Mouse (Mus musculus): ENCODE data around the gene Sirpb1b. TPM values are rescaled to one million over a fixed set of nuclear protein-coding genes. Genes with fewer than 3 reads are reported as not detected.
"Not testable (repeated sequence)": the region's sequence is repeated elsewhere in the genome, so short reads cannot be mapped to it uniquely, and the experiment has no call there.

The Sirpb1b gene
- total RNA-seq (2015; ENCODE audit: low replicate concordance), result 9.8 and 13.6 TPM in 2 replicates
- total RNA-seq (2017; ENCODE audit: low replicate concordance), result 0.43 and 2.8 TPM in 2 replicates

- not testable (repeated sequence) for ATAC-seq (replicated peaks; ENCODE audit: low FRiP score, poor library complexity, severe bottlenecking)
Measured at GRCm38 (mm10) chr3:15574887-15575286, at the start of gene Sirpb1b. Gene Sirpb1b, minus strand, starts transcription at chr3:15575065.

- not testable (repeated sequence) for ATAC-seq (replicated peaks; ENCODE audit: low FRiP score, poor library complexity, severe bottlenecking)
Measured at GRCm38 (mm10) chr3:15590377-15591117, 15.7 kb upstream of the Sirpb1b start.

- not testable (repeated sequence) for ATAC-seq (replicated peaks; ENCODE audit: low FRiP score, poor library complexity, severe bottlenecking)
Measured at GRCm38 (mm10) chr3:15586665-15587064, 11.8 kb upstream of the Sirpb1b start.

- ATAC-seq (replicated peaks; ENCODE audit: low FRiP score, poor library complexity, severe bottlenecking), result no peak
Measured at GRCm38 (mm10) chr3:15583452-15583851, 8.6 kb upstream of the Sirpb1b start.

- not testable (repeated sequence) for ATAC-seq (replicated peaks; ENCODE audit: low FRiP score, poor library complexity, severe bottlenecking)
Measured at GRCm38 (mm10) chr3:15582948-15583347, 8.1 kb upstream of the Sirpb1b start.

GRCm38 (mm10) chr3:15576466-15576865 lies 1.6 kb upstream of the Sirpb1b start:
- ATAC-seq (replicated peaks; ENCODE audit: low FRiP score, poor library complexity, severe bottlenecking), result not testable (repeated sequence)

DNA sequence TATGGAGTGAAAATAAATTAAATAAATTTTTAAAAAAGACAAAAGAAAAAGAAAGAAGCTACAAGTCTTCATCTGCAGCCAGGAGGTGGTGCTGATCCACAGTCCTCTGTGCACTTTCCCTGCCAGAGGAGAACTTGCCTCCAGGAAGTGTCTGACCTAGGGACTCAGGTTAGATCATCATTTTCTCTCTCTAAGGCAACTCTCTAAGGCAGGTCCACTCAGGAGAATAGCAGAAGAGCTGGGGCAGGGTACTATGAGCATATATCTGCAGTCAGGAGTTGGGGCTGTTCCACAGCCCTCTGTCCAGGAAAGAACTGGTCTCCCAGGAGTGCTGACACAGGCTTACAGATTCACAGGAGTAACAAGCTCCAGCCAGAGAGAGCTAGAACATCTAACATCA lies 46.3 kb downstream of the Sirpb1b start:
- ATAC-seq (replicated peaks; ENCODE audit: low FRiP score, poor library complexity, severe bottlenecking), result no peak

- not testable (repeated sequence) for ATAC-seq (replicated peaks; ENCODE audit: low FRiP score, poor library complexity, severe bottlenecking)
Measured at GRCm38 (mm10) chr3:15513608-15514007, 61.3 kb downstream of the Sirpb1b start.

GRCm38 (mm10) chr3:15507792-15508321 lies 67.0 kb downstream of the Sirpb1b start:
- not testable (repeated sequence) for ATAC-seq (replicated peaks; ENCODE audit: low FRiP score, poor library complexity, severe bottlenecking)

GRCm38 (mm10) chr3:15474831-15475230 lies 100.0 kb downstream of the Sirpb1b start:
- not testable (repeated sequence) for ATAC-seq (replicated peaks; ENCODE audit: low FRiP score, poor library complexity, severe bottlenecking)

DNA sequence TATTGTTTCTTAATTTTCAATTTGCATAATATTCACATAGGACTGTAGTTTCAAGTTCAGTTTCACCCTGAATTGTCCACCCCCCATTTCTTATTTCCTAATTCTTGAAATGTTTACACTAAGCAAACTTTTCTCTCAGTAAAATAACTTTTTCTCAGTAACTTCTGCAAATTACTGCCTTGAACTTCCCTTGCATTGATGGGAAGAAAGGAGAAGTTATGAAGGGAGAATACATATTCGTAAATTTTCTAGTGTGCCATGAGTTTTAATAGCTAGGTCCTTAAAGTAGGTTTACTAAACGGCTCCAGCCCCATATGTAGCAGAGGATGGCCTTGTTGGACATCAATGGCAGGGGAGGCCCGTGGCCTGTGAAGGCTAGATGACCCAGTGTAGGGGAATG lies 104.7 kb downstream of the Sirpb1b start:
- not testable (repeated sequence) for ATAC-seq (replicated peaks; ENCODE audit: low FRiP score, poor library complexity, severe bottlenecking)

Other genes starting within 250 kb of the Sirpb1b start
- 22.2 and 72.2 TPM in 2 replicates for gene Gm9733, start 242.8 kb downstream of the Sirpb1b start, total RNA-seq (2015; ENCODE audit: low replicate concordance)
- gene Gm9733, start 242.8 kb downstream of the Sirpb1b start, total RNA-seq (2017; ENCODE audit: low replicate concordance), result 8.9 TPM in 2 replicates
- gene Sirpb1a, start 148.5 kb downstream of the Sirpb1b start, total RNA-seq (2015; ENCODE audit: low replicate concordance), result 2.7 TPM in 1 of 2 replicates, not detected in the other
- 0.17 and 2.6 TPM in 2 replicates for gene Sirpb1a, start 148.5 kb downstream of the Sirpb1b start, total RNA-seq (2017; ENCODE audit: low replicate concordance)